Mouse (Mus musculus) CH12F3 (cell line): Measurements from ENCODE around the gene Tdrkh.

ENCODE experiments used
- in situ Hi-C: fragments of 300-500 bp; cut with MboI; formaldehyde crosslinking; loops from 2 replicates; pipeline ENCODE4 v1.14.3; 2020; ENCODE audit warnings: low sequenced_read_pairs

Gene Tdrkh

DNA sequence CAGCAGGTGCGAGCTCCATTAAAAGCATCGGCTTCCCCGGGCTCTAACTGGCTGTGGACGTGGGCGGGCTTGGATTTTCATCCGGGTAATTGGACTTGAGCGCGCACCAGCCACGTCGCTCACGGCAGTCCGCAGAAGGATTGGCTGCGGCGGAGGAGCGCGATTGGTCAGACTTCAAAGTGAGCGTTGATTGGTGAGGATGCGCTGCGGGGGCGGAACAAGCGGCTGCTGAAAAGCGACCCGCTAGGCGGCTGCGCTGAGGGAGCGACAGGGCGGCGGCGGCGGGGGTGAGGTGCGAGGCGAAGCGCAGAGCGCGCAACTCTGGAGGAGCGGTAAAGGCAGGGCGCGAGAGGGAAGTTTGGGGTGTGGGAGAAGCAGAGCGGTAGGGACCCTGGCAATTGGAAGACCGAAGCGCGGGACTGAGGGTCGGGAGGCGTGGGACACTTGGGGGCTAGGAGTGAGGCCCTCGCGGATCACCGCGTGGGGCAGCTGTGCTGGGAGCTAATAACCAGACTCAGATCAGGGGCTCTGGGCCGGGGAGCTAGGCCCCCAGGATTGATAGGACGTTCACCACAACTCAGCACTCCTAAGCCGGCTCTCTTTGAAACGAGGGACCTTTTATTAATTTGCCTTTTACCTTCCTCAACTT is at the start of gene Tdrkh:
Gene Tdrkh (plus strand): TSS at position 243 of the 649 bp plus-strand sequence.
- in situ Hi-C loops: no loop called here

DNA sequence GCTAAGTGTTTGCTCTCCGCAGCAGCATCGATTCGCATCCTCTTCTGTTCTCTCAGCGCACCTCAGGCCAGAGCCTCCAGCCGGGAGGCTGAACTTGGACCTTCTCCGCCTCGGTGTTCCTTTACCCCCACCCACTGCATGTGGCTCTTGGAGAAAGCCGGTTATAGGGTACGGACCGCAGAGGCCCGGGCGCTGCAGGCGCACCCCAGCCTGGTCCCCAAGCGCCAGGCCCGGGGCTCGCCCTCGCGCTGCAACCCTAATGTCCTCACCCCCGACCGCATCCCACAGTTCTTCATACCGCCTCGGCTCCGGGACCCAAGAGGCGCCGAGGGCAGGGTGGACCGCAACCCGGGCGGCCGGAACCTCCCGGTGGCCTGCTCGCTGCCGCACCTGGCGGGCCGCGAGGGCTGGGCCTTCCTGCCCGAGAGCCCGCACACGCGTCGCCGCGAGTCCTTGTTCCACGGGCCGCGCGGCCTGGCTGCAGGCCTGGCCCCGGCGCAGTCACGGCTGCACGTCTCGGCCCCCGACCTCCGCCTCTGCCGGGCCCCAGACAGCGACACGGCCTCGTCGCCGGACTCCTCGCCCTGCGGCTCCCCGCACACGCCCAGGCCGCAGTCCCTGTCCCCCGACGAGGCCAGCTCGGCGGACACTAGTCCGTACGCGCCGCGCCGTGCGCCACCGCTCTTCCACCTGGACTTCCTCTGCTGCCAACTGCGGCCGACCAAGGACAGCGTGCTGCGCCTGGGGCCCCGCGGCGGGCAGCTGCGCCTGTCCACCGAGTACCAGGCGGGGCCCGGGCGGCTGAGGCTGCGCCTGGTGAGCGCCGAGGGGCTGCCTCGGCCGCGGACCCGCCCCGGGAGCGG is 49.6 kb upstream of the Tdrkh start:
- in situ Hi-C loops: no loop called here

DNA sequence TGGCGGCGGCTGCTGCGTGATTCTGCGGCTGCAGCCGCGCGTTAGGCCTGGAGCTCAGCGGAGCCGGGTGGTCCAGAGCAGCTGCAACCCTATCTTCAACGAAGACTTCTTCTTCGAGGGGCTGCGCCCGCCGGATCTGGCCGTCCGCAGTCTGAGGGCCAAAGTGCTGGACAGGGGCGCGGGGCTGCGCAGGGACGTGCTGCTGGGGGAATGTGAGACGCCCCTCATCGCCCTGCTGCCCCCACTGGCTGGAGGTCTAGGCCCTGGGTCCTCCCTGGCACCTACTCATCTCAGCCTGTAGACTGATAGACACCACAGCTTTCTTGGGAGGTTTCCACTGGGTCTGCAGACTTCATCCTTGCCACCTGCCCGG is 48.9 kb upstream of the Tdrkh start:
- in situ Hi-C loops: no loop called here

GRCm38 (mm10) chr3:94366761-94367160 is 46.3 kb upstream of the Tdrkh start:
- in situ Hi-C loops: no loop called here

GRCm38 (mm10) chr3:94367511-94367910 is 45.6 kb upstream of the Tdrkh start:
- in situ Hi-C loops: no loop called here

- in situ Hi-C loops: no loop called here
These were observed 44.4 kb upstream of the Tdrkh start for GRCm38 (mm10) chr3:94368631-94369030.

DNA sequence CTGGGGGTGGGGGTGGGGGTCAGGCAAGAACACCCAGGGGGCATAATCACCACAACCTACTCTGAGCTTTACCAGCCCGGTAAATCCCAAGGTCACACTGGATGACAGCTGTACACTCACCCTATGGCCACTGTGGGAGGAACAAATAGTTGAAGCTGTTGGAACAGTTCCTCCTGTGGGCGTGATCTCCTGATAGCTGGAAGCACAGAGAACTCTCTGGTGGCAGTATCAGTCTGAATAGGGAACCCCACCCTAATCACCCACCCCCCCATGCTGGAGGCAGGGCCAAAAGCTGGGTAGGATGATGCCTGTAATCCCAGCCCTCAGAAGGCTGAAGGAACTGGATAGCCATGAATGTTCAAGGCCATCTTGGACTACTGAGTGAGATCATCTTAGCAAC is 43.4 kb upstream of the Tdrkh start:
- in situ Hi-C loops: loop anchor here (10.0 kb wide), 1 partner anchor 75 kb away; the partner anchor contains the start of genes Mrpl9 and Oaz3

GRCm38 (mm10) chr3:94371637-94372036 is 41.4 kb upstream of the Tdrkh start:
- in situ Hi-C loops: loop anchor here (10.0 kb wide), 1 partner anchor 73 kb away; the partner anchor contains the start of genes Mrpl9 and Oaz3

DNA sequence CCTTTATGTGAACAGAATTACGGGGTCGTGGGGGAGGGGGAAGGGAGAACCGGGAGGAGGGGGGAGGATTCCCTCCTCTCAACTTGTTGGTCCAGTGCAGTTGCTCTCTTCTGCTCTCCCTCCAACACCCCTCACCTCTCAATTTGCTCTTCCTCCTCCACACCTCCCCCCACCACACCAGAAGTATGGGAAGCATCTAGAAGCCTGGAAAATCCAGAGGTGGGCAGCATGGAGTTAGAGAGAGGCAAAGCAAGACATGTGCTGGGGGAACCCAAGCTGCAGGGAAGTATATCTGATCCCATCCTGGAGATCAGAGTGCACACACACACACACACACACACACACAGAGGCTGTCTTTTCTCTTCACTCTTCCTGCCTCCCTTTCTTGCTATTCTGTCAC is 41.0 kb upstream of the Tdrkh start:
- in situ Hi-C loops: loop anchor here (10.0 kb wide), 1 partner anchor 73 kb away; the partner anchor contains the start of genes Mrpl9 and Oaz3

DNA sequence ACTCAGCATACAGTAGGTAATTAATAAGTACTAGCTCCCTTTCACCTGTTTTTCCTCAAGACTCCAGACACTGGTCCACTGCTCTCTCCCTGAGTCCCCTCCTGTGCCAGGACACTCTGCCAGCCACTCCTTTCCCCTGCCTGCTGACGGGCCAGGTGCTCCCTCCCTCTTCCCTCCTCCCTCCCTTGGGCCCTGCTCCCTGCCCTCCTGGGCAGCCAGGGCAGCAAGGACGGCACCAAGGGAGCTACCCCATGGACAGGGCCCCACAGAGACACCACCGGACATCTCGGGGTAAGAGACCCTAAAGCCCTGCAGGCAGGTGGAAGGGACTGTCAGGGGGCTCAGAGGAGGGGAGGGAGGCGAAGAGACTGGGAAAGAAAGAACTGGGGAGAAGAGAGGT is 40.4 kb upstream of the Tdrkh start, which contains the start of gene Rorc:
Gene Rorc (plus strand): TSS at position 154 of the 400 bp plus-strand sequence.
- in situ Hi-C loops: loop anchor here (10.0 kb wide), 1 partner anchor 72 kb away; the partner anchor contains the start of genes Mrpl9 and Oaz3

DNA sequence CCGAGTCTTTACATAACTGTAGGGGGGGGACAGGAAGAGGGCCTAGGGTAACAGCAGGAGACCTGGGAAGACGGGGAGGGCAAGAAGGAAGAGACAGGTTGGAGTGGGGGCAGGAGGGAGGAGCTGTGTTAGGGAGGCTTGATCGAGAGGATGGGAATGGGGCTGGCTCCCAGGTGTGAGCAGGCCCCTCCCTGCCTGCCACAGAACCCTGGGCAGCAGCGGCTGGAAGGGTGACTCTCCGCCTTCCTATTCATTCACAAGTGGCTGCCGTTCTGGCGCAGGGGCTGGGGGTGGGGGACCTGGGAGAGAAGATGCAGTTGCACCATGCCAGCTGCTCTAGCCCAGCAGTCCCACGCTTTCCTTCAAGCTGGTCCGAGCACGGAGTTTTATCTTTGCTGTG is 40.0 kb upstream of the Tdrkh start:
- in situ Hi-C loops: loop anchor here (10.0 kb wide), 1 partner anchor 72 kb away; the partner anchor contains the start of genes Mrpl9 and Oaz3

GRCm38 (mm10) chr3:94373597-94374011 is 39.5 kb upstream of the Tdrkh start:
- in situ Hi-C loops: loop anchor here (10.0 kb wide), 1 partner anchor 71 kb away; the partner anchor contains the start of genes Mrpl9 and Oaz3

- in situ Hi-C loops: loop anchor here (10.0 kb wide), 1 partner anchor 70 kb away; the partner anchor contains the start of genes Mrpl9 and Oaz3
These were observed 38.4 kb upstream of the Tdrkh start for GRCm38 (mm10) chr3:94374636-94375035.

GRCm38 (mm10) chr3:94375146-94375545 is 37.9 kb upstream of the Tdrkh start:
- in situ Hi-C loops: loop anchor here (10.0 kb wide), 1 partner anchor 70 kb away; the partner anchor contains the start of genes Mrpl9 and Oaz3

- in situ Hi-C loops: loop anchor here (10.0 kb wide), 1 partner anchor 69 kb away; the partner anchor contains the start of genes Mrpl9 and Oaz3
These were observed 37.2 kb upstream of the Tdrkh start for GRCm38 (mm10) chr3:94375861-94376260.

DNA sequence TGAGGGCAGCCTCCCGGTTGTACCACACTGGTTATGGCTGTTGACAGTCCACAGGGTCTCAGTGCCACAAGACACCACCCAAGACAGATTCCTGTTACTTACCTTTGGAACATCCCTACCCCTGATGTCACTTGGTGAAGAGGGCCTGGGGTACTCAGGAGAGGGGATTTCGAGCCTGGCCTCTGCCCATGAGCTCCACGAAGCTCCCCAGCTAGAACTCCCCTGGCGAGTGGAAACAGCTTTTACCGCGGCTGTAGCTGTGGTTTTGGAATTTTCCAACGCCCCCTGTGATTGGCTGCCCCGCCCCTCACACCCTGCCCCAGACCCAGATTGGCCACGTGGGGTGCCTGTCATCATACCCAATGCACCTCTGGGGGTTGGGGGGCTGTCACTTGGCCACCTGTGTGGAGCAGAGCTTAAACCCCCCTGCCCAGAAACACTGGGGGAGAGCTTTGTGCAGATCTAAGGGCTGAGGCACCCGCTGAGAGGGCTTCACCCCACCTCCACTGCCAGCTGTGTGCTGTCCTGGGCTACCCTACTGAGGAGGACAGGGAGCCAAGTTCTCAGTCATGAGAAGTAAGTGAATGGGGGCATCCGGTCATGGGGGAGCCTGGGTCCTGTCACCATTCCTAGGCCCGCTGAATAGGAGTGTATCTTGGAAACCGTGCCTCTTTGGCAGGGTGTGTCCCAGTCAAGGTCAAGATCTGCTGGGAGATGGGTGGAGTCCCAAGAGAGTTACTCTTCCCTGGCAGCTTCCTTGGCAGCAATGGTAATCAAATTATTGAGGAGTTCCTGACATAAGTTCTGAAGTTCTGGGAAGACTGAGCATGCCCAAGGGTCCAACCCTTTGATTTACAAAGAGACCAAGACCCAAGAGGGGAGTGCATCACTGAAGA is 35.8 kb upstream of the Tdrkh start:
- in situ Hi-C loops: loop anchor here (10.0 kb wide), 1 partner anchor 68 kb away; the partner anchor contains the start of genes Mrpl9 and Oaz3

GRCm38 (mm10) chr3:94379831-94380510 is 33.1 kb upstream of the Tdrkh start:
- in situ Hi-C loops: loop anchor here (10.0 kb wide), 1 partner anchor 65 kb away; the partner anchor contains the start of genes Mrpl9 and Oaz3

- in situ Hi-C loops: no loop called here
These were observed 30.8 kb upstream of the Tdrkh start for GRCm38 (mm10) chr3:94382308-94382707.

DNA sequence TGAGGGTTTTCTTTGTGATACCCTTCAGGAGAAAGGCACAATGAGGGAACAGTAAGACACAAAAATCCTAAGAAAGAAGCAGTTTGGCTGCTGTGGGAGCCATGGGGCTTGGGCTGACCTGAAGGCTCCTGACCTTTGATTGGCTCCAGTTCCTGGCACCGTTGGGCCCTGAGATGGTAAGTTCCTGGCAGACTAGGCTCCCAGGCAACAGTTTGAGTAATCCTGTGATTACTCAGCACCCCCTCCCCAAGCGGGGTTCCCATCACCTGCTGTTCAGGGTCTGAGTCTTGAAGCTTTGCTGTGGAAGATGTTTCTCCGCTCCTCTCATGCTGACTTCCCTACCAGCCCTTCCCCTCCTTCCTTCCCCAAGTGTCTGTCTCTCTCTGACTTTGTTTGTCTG is 29.6 kb upstream of the Tdrkh start:
- in situ Hi-C loops: no loop called here
